Mouse (Mus musculus): ENCODE data around the gene Zfp81. TPM values are rescaled to one million over a fixed set of nuclear protein-coding genes. Genes with fewer than 3 reads are reported as not detected.
"Not testable (repeated sequence)": the region's sequence is repeated elsewhere in the genome, so short reads cannot be mapped to it uniquely, and the experiment has no call there.

Gene Zfp81
- 10.5 and 12.5 TPM in 2 replicates for polyA plus RNA-seq (2015; fragmentation: Nextera tagmentation; extraction: Ambion mirVana)

- Histone ChIP-seq H3K4me1 (ENCODE audit: control insufficient read depth, insufficient read depth, low read depth, low read length) (peaks cover 4% of the 10 kb centered on the region), H3K4me2 (ENCODE audit: low read length) (peak within 1 kb of the TSS; percentile 80), H3K27me3 (replicated peaks; ENCODE audit: control insufficient read depth, insufficient read depth, low read length) (no peaks in the 10 kb centered on the region), H3K36me3 (ENCODE audit: control insufficient read depth, insufficient read depth, low read length) (no peaks in the 10 kb centered on the region), H3K9me3 (ENCODE audit: control insufficient read depth, low read length) (no peaks in the 10 kb centered on the region), H3K9ac (ENCODE audit: low read depth, low read length) (peak within 1 kb of the TSS; percentile 85), H3K27ac (ENCODE audit: low read depth, low read length) (peak within 1 kb of the TSS; percentile 77), H3K4me3 (ENCODE audit: low read length) (peak within 1 kb of the TSS; percentile 60)
- peak; percentile 100 for ATAC-seq
- WGBS = 4% methylated on average over 46 of the region's 47 CpGs
Observed at GRCm38 (mm10) chr17:33358411-33359384, at the start of gene Zfp81. Zfp81 (minus strand) TSS chr17:33358878.

GRCm38 (mm10) chr17:33394182-33395034, 35.7 kb upstream of the Zfp81 start, which contains the start of gene Zfp101:
Zfp101 (minus strand) TSS chr17:33394641.
- Histone ChIP-seq H3K4me1 (ENCODE audit: control insufficient read depth, insufficient read depth, low read depth, low read length) (peaks cover 7% of the 10 kb centered on the region), H3K4me3 (ENCODE audit: low read length) (peak within 1 kb of the TSS; percentile 92), H3K9ac (ENCODE audit: low read depth, low read length) (peak within 1 kb of the TSS; percentile 73), H3K4me2 (ENCODE audit: low read length) (peak within 1 kb of the TSS; percentile 70), H3K9me3 (ENCODE audit: control insufficient read depth, low read length) (no peaks in the 10 kb centered on the region), H3K27me3 (replicated peaks; ENCODE audit: control insufficient read depth, insufficient read depth, low read length) (no peaks in the 10 kb centered on the region), H3K36me3 (ENCODE audit: control insufficient read depth, insufficient read depth, low read length) (no peaks in the 10 kb centered on the region), H3K27ac (ENCODE audit: low read depth, low read length) (peak within 1 kb of the TSS; percentile 83)
- ATAC-seq = peak; percentile 100
- under 1% methylated on average over 44 of the region's 44 CpGs for WGBS

GRCm38 (mm10) chr17:33392271-33392670, 33.6 kb upstream of the Zfp81 start:
- Histone ChIP-seq H3K4me2 (ENCODE audit: low read length) (no peak overlapping the region), H3K36me3 (ENCODE audit: control insufficient read depth, insufficient read depth, low read length) (no peaks in the 10 kb centered on the region), H3K4me3 (ENCODE audit: low read length) (no peak overlapping the region), H3K9me3 (ENCODE audit: control insufficient read depth, low read length) (no peaks in the 10 kb centered on the region), H3K4me1 (ENCODE audit: control insufficient read depth, insufficient read depth, low read depth, low read length) (peaks cover 7% of the 10 kb centered on the region), H3K9ac (ENCODE audit: low read depth, low read length) (no peak overlapping the region), H3K27me3 (replicated peaks; ENCODE audit: control insufficient read depth, insufficient read depth, low read length) (no peaks in the 10 kb centered on the region), H3K27ac (ENCODE audit: low read depth, low read length) (no peak overlapping the region)
- no peak for ATAC-seq
- WGBS = 96% methylated on average over 5 of the region's 5 CpGs

- ATAC-seq = no peak
Observed at GRCm38 (mm10) chr17:33385705-33386104, 27.0 kb upstream of the Zfp81 start.

GRCm38 (mm10) chr17:33372795-33373194, 14.1 kb upstream of the Zfp81 start:
- Histone ChIP-seq H3K9ac (ENCODE audit: low read depth, low read length) (no peak overlapping the region), H3K27ac (ENCODE audit: low read depth, low read length) (no peak overlapping the region), H3K36me3 (ENCODE audit: control insufficient read depth, insufficient read depth, low read length) (no peaks in the 10 kb centered on the region), H3K4me1 (ENCODE audit: control insufficient read depth, insufficient read depth, low read depth, low read length) (no peaks in the 10 kb centered on the region), H3K9me3 (ENCODE audit: control insufficient read depth, low read length) (0 out of 2 replicates have a peak, but pooled peaks cover 4% of the 10 kb centered on the region), H3K4me3 (ENCODE audit: low read length) (no peak overlapping the region), H3K4me2 (ENCODE audit: low read length) (no peak overlapping the region), H3K27me3 (replicated peaks; ENCODE audit: control insufficient read depth, insufficient read depth, low read length) (no peaks in the 10 kb centered on the region)
- ATAC-seq = no peak
- 88% methylated on average over 3 of the region's 3 CpGs for WGBS

More at GRCm38 (mm10) chr17:33385705-33386104, 27.0 kb upstream of the Zfp81 start:
- no peak overlapping the region for H3K4me3 ChIP-seq (ENCODE audit: low read length)
- H3K27ac ChIP-seq (ENCODE audit: low read depth, low read length) = no peak overlapping the region
- no peak overlapping the region for H3K4me2 ChIP-seq (ENCODE audit: low read length)
- no peak overlapping the region for H3K9ac ChIP-seq (ENCODE audit: low read depth, low read length)
- H3K27me3 ChIP-seq (replicated peaks; ENCODE audit: control insufficient read depth, insufficient read depth, low read length) = no peaks in the 10 kb centered on the region
- H3K36me3 ChIP-seq (ENCODE audit: control insufficient read depth, insufficient read depth, low read length) = peaks cover 39% of the 10 kb centered on the region
- no peaks in the 10 kb centered on the region for H3K4me1 ChIP-seq (ENCODE audit: control insufficient read depth, insufficient read depth, low read depth, low read length)
- H3K9me3 ChIP-seq (ENCODE audit: control insufficient read depth, low read length) = no peaks in the 10 kb centered on the region

- Histone ChIP-seq H3K4me2 (ENCODE audit: low read length) (no peak overlapping the region), H3K4me1 (ENCODE audit: control insufficient read depth, insufficient read depth, low read depth, low read length) (peaks cover 4% of the 10 kb centered on the region), H3K36me3 (ENCODE audit: control insufficient read depth, insufficient read depth, low read length) (no peaks in the 10 kb centered on the region), H3K9me3 (ENCODE audit: control insufficient read depth, low read length) (no peaks in the 10 kb centered on the region), H3K27ac (ENCODE audit: low read depth, low read length) (no peak overlapping the region), H3K4me3 (ENCODE audit: low read length) (no peak overlapping the region), H3K9ac (ENCODE audit: low read depth, low read length) (no peak overlapping the region), H3K27me3 (replicated peaks; ENCODE audit: control insufficient read depth, insufficient read depth, low read length) (no peaks in the 10 kb centered on the region)
- 95% methylated on average over 1 of the region's 1 CpGs for WGBS
- no peak for ATAC-seq
Observed at GRCm38 (mm10) chr17:33352981-33353380, 5.7 kb downstream of the Zfp81 start.

- H3K4me3 ChIP-seq (ENCODE audit: low read length) = not testable (repeated sequence)
Observed at GRCm38 (mm10) chr17:33289876-33290149, 68.9 kb downstream of the Zfp81 start.

GRCm38 (mm10) chr17:33289039-33289875, 69.4 kb downstream of the Zfp81 start, which contains the start of gene Zfp955b:
Zfp955b (plus strand) TSS chr17:33289544.
- not testable (repeated sequence) for H3K36me3 ChIP-seq (ENCODE audit: control insufficient read depth, insufficient read depth, low read length); H3K27me3 ChIP-seq (replicated peaks; ENCODE audit: control insufficient read depth, insufficient read depth, low read length); H3K4me3 ChIP-seq (ENCODE audit: low read length); H3K9ac ChIP-seq (ENCODE audit: low read depth, low read length); H3K9me3 ChIP-seq (ENCODE audit: control insufficient read depth, low read length); H3K4me1 ChIP-seq (ENCODE audit: control insufficient read depth, insufficient read depth, low read depth, low read length); H3K27ac ChIP-seq (ENCODE audit: low read depth, low read length)
- peak; percentile 100 for ATAC-seq
- H3K4me2 ChIP-seq (ENCODE audit: low read length) = peak within 1 kb of the TSS; percentile 19; the same call in 1 of the 2 replicates
- no CpG with 5 or more reads among the region's 25 CpGs for WGBS

More at GRCm38 (mm10) chr17:33289876-33290149, 68.9 kb downstream of the Zfp81 start:
- not testable (repeated sequence) for H3K36me3 ChIP-seq (ENCODE audit: control insufficient read depth, insufficient read depth, low read length); H3K27ac ChIP-seq (ENCODE audit: low read depth, low read length); H3K9ac ChIP-seq (ENCODE audit: low read depth, low read length); ATAC-seq; H3K27me3 ChIP-seq (replicated peaks; ENCODE audit: control insufficient read depth, insufficient read depth, low read length); H3K4me1 ChIP-seq (ENCODE audit: control insufficient read depth, insufficient read depth, low read depth, low read length); H3K9me3 ChIP-seq (ENCODE audit: control insufficient read depth, low read length); H3K4me2 ChIP-seq (ENCODE audit: low read length)
- no CpG with 5 or more reads among the region's 9 CpGs for WGBS

Data from hindbrain, embryonic 16.5 days (tissue).